Mouse (Mus musculus): Measurements from ENCODE around the gene Gata5. TPM values are rescaled to one million over a fixed set of nuclear protein-coding genes. Genes with fewer than 3 reads are reported as not detected.
A peak's percentile ranks its signal among the peaks of the same experiment; 100 is the strongest.

The Gata5 gene
- polyA plus RNA-seq, 1 experiment from 2014 or later = not detected

GRCm38 (mm10) chr2:180350700-180351099, 16.2 kb upstream of the Gata5 start:
- no peak overlapping the region for H3K4me3 ChIP-seq (ENCODE audit: low read depth, low read length)
- WGBS = 55% methylated on average over 2 of the region's 2 CpGs

GRCm38 (mm10) chr2:180346820-180347497, 12.5 kb upstream of the Gata5 start:
- no peak overlapping the region for H3K27ac ChIP-seq (ENCODE audit: low read depth, low read length)
- peak; percentile 88 for DNase-seq (ENCODE audit: low spot score)
- H3K4me3 ChIP-seq (ENCODE audit: low read depth, low read length) = no peak overlapping the region
- peak; percentile 57 for ATAC-seq
- peak overlapping the region; percentile 17; the same call in 1 of the 2 replicates for H3K9ac ChIP-seq (ENCODE audit: low read length)
- H3K4me2 ChIP-seq (ENCODE audit: low read length) = no peak overlapping the region
- no peaks in the 10 kb centered on the region for H3K9me3 ChIP-seq (replicated peaks; ENCODE audit: control insufficient read depth, low read length)
- no peaks in the 10 kb centered on the region for H3K36me3 ChIP-seq (ENCODE audit: control insufficient read depth, insufficient read depth, low read length)
- no peaks in the 10 kb centered on the region for H3K4me1 ChIP-seq (ENCODE audit: control insufficient read depth, insufficient read depth, low read length)
- 30% methylated on average over 9 of the region's 9 CpGs for whole genome bisulfite sequencing
- H3K27me3 ChIP-seq (replicated peaks; ENCODE audit: control insufficient read depth, insufficient read depth, low read length) = no peaks in the 10 kb centered on the region

More at GRCm38 (mm10) chr2:180350700-180351099, 16.2 kb upstream of the Gata5 start:
- no peaks in the 10 kb centered on the region for H3K36me3 ChIP-seq (ENCODE audit: control insufficient read depth, insufficient read depth, low read length)
- no peaks in the 10 kb centered on the region for H3K27me3 ChIP-seq (replicated peaks; ENCODE audit: control insufficient read depth, insufficient read depth, low read length)
- no peak overlapping the region for H3K4me2 ChIP-seq (ENCODE audit: low read length)
- no peaks in the 10 kb centered on the region for H3K4me1 ChIP-seq (ENCODE audit: control insufficient read depth, insufficient read depth, low read length)
- H3K9ac ChIP-seq (ENCODE audit: low read length) = no peak overlapping the region
- H3K27ac ChIP-seq (ENCODE audit: low read depth, low read length) = no peak overlapping the region
- no peaks in the 10 kb centered on the region for H3K9me3 ChIP-seq (replicated peaks; ENCODE audit: control insufficient read depth, low read length)
- no peak for ATAC-seq
- DNase-seq (ENCODE audit: low spot score) = peak; percentile 39

- Histone ChIP-seq H3K9me3 (replicated peaks; ENCODE audit: control insufficient read depth, low read length) (no peaks in the 10 kb centered on the region), H3K9ac (ENCODE audit: low read length) (no peak overlapping the region), H3K4me1 (ENCODE audit: control insufficient read depth, insufficient read depth, low read length) (no peaks in the 10 kb centered on the region), H3K4me3 (ENCODE audit: low read depth, low read length) (no peak overlapping the region), H3K4me2 (ENCODE audit: low read length) (no peak overlapping the region), H3K27ac (ENCODE audit: low read depth, low read length) (no peak overlapping the region), H3K27me3 (replicated peaks; ENCODE audit: control insufficient read depth, insufficient read depth, low read length) (no peaks in the 10 kb centered on the region), H3K36me3 (ENCODE audit: control insufficient read depth, insufficient read depth, low read length) (no peaks in the 10 kb centered on the region)
- WGBS = 86% methylated on average over 13 of the region's 13 CpGs
- no peak for ATAC-seq
- no peak for DNase-seq (ENCODE audit: low spot score)
Observed at GRCm38 (mm10) chr2:180343092-180343491, 8.6 kb upstream of the Gata5 start.

GRCm38 (mm10) chr2:180342189-180342588, 7.7 kb upstream of the Gata5 start:
- H3K27me3 ChIP-seq (replicated peaks; ENCODE audit: control insufficient read depth, insufficient read depth, low read length) = 0 out of 2 replicates have a peak, but pooled peaks cover 1% of the 10 kb centered on the region
- no peak for DNase-seq (ENCODE audit: low spot score)
- H3K4me2 ChIP-seq (ENCODE audit: low read length) = no peak overlapping the region
- H3K9me3 ChIP-seq (replicated peaks; ENCODE audit: control insufficient read depth, low read length) = no peaks in the 10 kb centered on the region
- no peak overlapping the region for H3K27ac ChIP-seq (ENCODE audit: low read depth, low read length)
- H3K4me3 ChIP-seq (ENCODE audit: low read depth, low read length) = no peak overlapping the region
- WGBS = 62% methylated on average over 2 of the region's 2 CpGs
- no peak for ATAC-seq
- no peak overlapping the region for H3K9ac ChIP-seq (ENCODE audit: low read length)
- H3K36me3 ChIP-seq (ENCODE audit: control insufficient read depth, insufficient read depth, low read length) = no peaks in the 10 kb centered on the region
- H3K4me1 ChIP-seq (ENCODE audit: control insufficient read depth, insufficient read depth, low read length) = no peaks in the 10 kb centered on the region

- H3K36me3 ChIP-seq (ENCODE audit: control insufficient read depth, insufficient read depth, low read length) = no peaks in the 10 kb centered on the region
- ATAC-seq (no peak), DNase-seq (ENCODE audit: low spot score) (no peak)
- peaks cover 7% of the 10 kb centered on the region; the same call in 1 of the 2 replicates for H3K27me3 ChIP-seq (replicated peaks; ENCODE audit: control insufficient read depth, insufficient read depth, low read length)
- 77% methylated on average over 8 of the region's 8 CpGs for WGBS
- no peak overlapping the region for H3K9ac ChIP-seq (ENCODE audit: low read length)
- no peaks in the 10 kb centered on the region for H3K4me1 ChIP-seq (ENCODE audit: control insufficient read depth, insufficient read depth, low read length)
- H3K4me3 ChIP-seq (ENCODE audit: low read depth, low read length) = no peak overlapping the region
- no peaks in the 10 kb centered on the region for H3K9me3 ChIP-seq (replicated peaks; ENCODE audit: control insufficient read depth, low read length)
- no peak overlapping the region for H3K27ac ChIP-seq (ENCODE audit: low read depth, low read length)
- no peak overlapping the region for H3K4me2 ChIP-seq (ENCODE audit: low read length)
Observed at GRCm38 (mm10) chr2:180341229-180341628, 6.7 kb upstream of the Gata5 start.

- H3K27ac ChIP-seq (ENCODE audit: low read depth, low read length) = no peak overlapping the region
- no peaks in the 10 kb centered on the region for H3K36me3 ChIP-seq (ENCODE audit: control insufficient read depth, insufficient read depth, low read length)
- no peak for ATAC-seq
- H3K27me3 ChIP-seq (replicated peaks; ENCODE audit: control insufficient read depth, insufficient read depth, low read length) = peaks cover 20% of the 10 kb centered on the region
- H3K4me3 ChIP-seq (ENCODE audit: low read depth, low read length) = no peak overlapping the region
- 78% methylated on average over 11 of the region's 11 CpGs for WGBS
- no peak overlapping the region for H3K9ac ChIP-seq (ENCODE audit: low read length)
- H3K9me3 ChIP-seq (replicated peaks; ENCODE audit: control insufficient read depth, low read length) = no peaks in the 10 kb centered on the region
- no peak for DNase-seq (ENCODE audit: low spot score)
- H3K4me2 ChIP-seq (ENCODE audit: low read length) = no peak overlapping the region
- no peaks in the 10 kb centered on the region for H3K4me1 ChIP-seq (ENCODE audit: control insufficient read depth, insufficient read depth, low read length)
Observed at GRCm38 (mm10) chr2:180339886-180340285, 5.4 kb upstream of the Gata5 start.

GRCm38 (mm10) chr2:180333778-180334550, 535 bp downstream of the Gata5 start:
- Histone ChIP-seq H3K4me1 (ENCODE audit: control insufficient read depth, insufficient read depth, low read length) (peaks cover 8% of the 10 kb centered on the region), H3K9ac (ENCODE audit: low read length) (peak overlapping the region; percentile 21; the same call in 1 of the 2 replicates), H3K36me3 (ENCODE audit: control insufficient read depth, insufficient read depth, low read length) (no peaks in the 10 kb centered on the region), H3K27me3 (replicated peaks; ENCODE audit: control insufficient read depth, insufficient read depth, low read length) (peaks cover 49% of the 10 kb centered on the region), H3K27ac (ENCODE audit: low read depth, low read length) (no peak overlapping the region), H3K9me3 (replicated peaks; ENCODE audit: control insufficient read depth, low read length) (no peaks in the 10 kb centered on the region), H3K4me3 (ENCODE audit: low read depth, low read length) (peak overlapping the region; percentile 25), H3K4me2 (ENCODE audit: low read length) (peak overlapping the region; percentile 49)
- WGBS = 1% methylated on average over 68 of the region's 69 CpGs
- ATAC-seq (peak; percentile 5; the same call in 1 of the 2 replicates), DNase-seq (ENCODE audit: low spot score) (no peak)

GRCm38 (mm10) chr2:180329466-180329865, 5.0 kb downstream of the Gata5 start:
- DNase-seq (ENCODE audit: low spot score) = no peak
- H3K27me3 ChIP-seq (replicated peaks; ENCODE audit: control insufficient read depth, insufficient read depth, low read length) = peaks cover 25% of the 10 kb centered on the region
- WGBS = 93% methylated on average over 1 of the region's 1 CpGs
- H3K4me1 ChIP-seq (ENCODE audit: control insufficient read depth, insufficient read depth, low read length) = peaks cover 5% of the 10 kb centered on the region
- no peak overlapping the region for H3K27ac ChIP-seq (ENCODE audit: low read depth, low read length)
- no peak overlapping the region for H3K9ac ChIP-seq (ENCODE audit: low read length)
- H3K36me3 ChIP-seq (ENCODE audit: control insufficient read depth, insufficient read depth, low read length) = no peaks in the 10 kb centered on the region
- H3K9me3 ChIP-seq (replicated peaks; ENCODE audit: control insufficient read depth, low read length) = no peaks in the 10 kb centered on the region
- H3K4me2 ChIP-seq (ENCODE audit: low read length) = no peak overlapping the region
- no peak overlapping the region for H3K4me3 ChIP-seq (ENCODE audit: low read depth, low read length)
- no peak for ATAC-seq

Measured in forebrain, embryonic 14.5 days (tissue).